Mouse (Mus musculus): ENCODE data around the gene Kcnc1. TPM values are rescaled to one million over a fixed set of nuclear protein-coding genes. Genes with fewer than 3 reads are reported as not detected.
A peak's percentile ranks its signal among the peaks of the same experiment; 100 is the strongest.

The Kcnc1 gene
- 325 and 338 TPM in 2 replicates for polyA plus RNA-seq (2012; rRNA removed)

- peak; percentile 91 to 92 for DNase-seq
- H3K4me1 ChIP-seq (ENCODE audit: control insufficient read depth, insufficient read depth, low read length) = peaks cover 25% of the 10 kb centered on the region
- TF ChIP-seq CTCF (IDR thresholded peaks at IDR 0.05; ENCODE audit: borderline replicate concordance, insufficient read depth, low read depth, low read length) (no peak), POLR2A (IDR thresholded peaks at IDR 0.05; ENCODE audit: borderline replicate concordance, insufficient read depth, low read length) (peak; percentile 81)
- H3K27me3 ChIP-seq (ENCODE audit: control insufficient read depth, insufficient read depth, low read length) = no peaks in the 10 kb centered on the region
- H3K4me3 ChIP-seq (replicated peaks; ENCODE audit: insufficient read depth, low read depth, low read length) = peak within 1 kb of the TSS; percentile 96
- H3K27ac ChIP-seq (ENCODE audit: insufficient read depth, low read length) = peak within 1 kb of the TSS; percentile 99
- WGBS = under 1% methylated on average over 87 of the region's 93 CpGs
These were observed at the start of gene Kcnc1 for GRCm38 (mm10) chr7:46396231-46396927. Gene Kcnc1 (plus strand): TSS chr7:46396497.

GRCm38 (mm10) chr7:46347692-46348091 lies 48.6 kb upstream of the Kcnc1 start:
- no peaks in the 10 kb centered on the region for H3K27me3 ChIP-seq (ENCODE audit: control insufficient read depth, insufficient read depth, low read length)
- H3K4me1 ChIP-seq (ENCODE audit: control insufficient read depth, insufficient read depth, low read length) = peaks cover 7% of the 10 kb centered on the region
- DNase-seq = no peak
- no peak overlapping the region for H3K27ac ChIP-seq (ENCODE audit: insufficient read depth, low read length)
- TF ChIP-seq POLR2A (IDR thresholded peaks at IDR 0.05; ENCODE audit: borderline replicate concordance, insufficient read depth, low read length) = no peak
- no peak for TF ChIP-seq CTCF (IDR thresholded peaks at IDR 0.05; ENCODE audit: borderline replicate concordance, insufficient read depth, low read depth, low read length)
- 78% methylated on average over 4 of the region's 4 CpGs for WGBS
- no peak overlapping the region for H3K4me3 ChIP-seq (replicated peaks; ENCODE audit: insufficient read depth, low read depth, low read length)

GRCm38 (mm10) chr7:46348813-46349212 lies 47.5 kb upstream of the Kcnc1 start:
- TF ChIP-seq POLR2A (IDR thresholded peaks at IDR 0.05; ENCODE audit: borderline replicate concordance, insufficient read depth, low read length) = no peak
- no peak for TF ChIP-seq CTCF (IDR thresholded peaks at IDR 0.05; ENCODE audit: borderline replicate concordance, insufficient read depth, low read depth, low read length)
- Histone ChIP-seq H3K4me3 (replicated peaks; ENCODE audit: insufficient read depth, low read depth, low read length) (no peak overlapping the region), H3K4me1 (ENCODE audit: control insufficient read depth, insufficient read depth, low read length) (peaks cover 7% of the 10 kb centered on the region), H3K27ac (ENCODE audit: insufficient read depth, low read length) (no peak overlapping the region), H3K27me3 (ENCODE audit: control insufficient read depth, insufficient read depth, low read length) (no peaks in the 10 kb centered on the region)
- 16% methylated on average over 31 of the region's 36 CpGs for WGBS
- DNase-seq = no peak

- WGBS = 36% methylated on average over 9 of the region's 9 CpGs
- peaks cover 7% of the 10 kb centered on the region for H3K4me1 ChIP-seq (ENCODE audit: control insufficient read depth, insufficient read depth, low read length)
- no peak for TF ChIP-seq CTCF (IDR thresholded peaks at IDR 0.05; ENCODE audit: borderline replicate concordance, insufficient read depth, low read depth, low read length)
- no peak for TF ChIP-seq POLR2A (IDR thresholded peaks at IDR 0.05; ENCODE audit: borderline replicate concordance, insufficient read depth, low read length)
- no peaks in the 10 kb centered on the region for H3K27me3 ChIP-seq (ENCODE audit: control insufficient read depth, insufficient read depth, low read length)
- no peak overlapping the region for H3K27ac ChIP-seq (ENCODE audit: insufficient read depth, low read length)
- no peak overlapping the region for H3K4me3 ChIP-seq (replicated peaks; ENCODE audit: insufficient read depth, low read depth, low read length)
- peak in 1 of 2 experiments; percentile 7 for DNase-seq
These were observed 46.1 kb upstream of the Kcnc1 start for GRCm38 (mm10) chr7:46350119-46350702.

GRCm38 (mm10) chr7:46352748-46353147 lies 43.5 kb upstream of the Kcnc1 start:
- DNase-seq = no peak
- Histone ChIP-seq H3K27ac (ENCODE audit: insufficient read depth, low read length) (no peak overlapping the region), H3K4me1 (ENCODE audit: control insufficient read depth, insufficient read depth, low read length) (peaks cover 7% of the 10 kb centered on the region), H3K27me3 (ENCODE audit: control insufficient read depth, insufficient read depth, low read length) (no peaks in the 10 kb centered on the region), H3K4me3 (replicated peaks; ENCODE audit: insufficient read depth, low read depth, low read length) (no peak overlapping the region)
- WGBS = 77% methylated on average over 2 of the region's 2 CpGs
- TF ChIP-seq POLR2A (IDR thresholded peaks at IDR 0.05; ENCODE audit: borderline replicate concordance, insufficient read depth, low read length) = no peak
- no peak for TF ChIP-seq CTCF (IDR thresholded peaks at IDR 0.05; ENCODE audit: borderline replicate concordance, insufficient read depth, low read depth, low read length)

GRCm38 (mm10) chr7:46353216-46353615 lies 43.1 kb upstream of the Kcnc1 start:
- TF ChIP-seq CTCF (IDR thresholded peaks at IDR 0.05; ENCODE audit: borderline replicate concordance, insufficient read depth, low read depth, low read length) (no peak), POLR2A (IDR thresholded peaks at IDR 0.05; ENCODE audit: borderline replicate concordance, insufficient read depth, low read length) (no peak)
- 62% methylated on average over 8 of the region's 8 CpGs for WGBS

GRCm38 (mm10) chr7:46353875-46354274 lies 42.4 kb upstream of the Kcnc1 start:
- DNase-seq = no peak
- H3K4me3 ChIP-seq (replicated peaks; ENCODE audit: insufficient read depth, low read depth, low read length) = no peak overlapping the region
- H3K4me1 ChIP-seq (ENCODE audit: control insufficient read depth, insufficient read depth, low read length) = peaks cover 7% of the 10 kb centered on the region
- H3K27ac ChIP-seq (ENCODE audit: insufficient read depth, low read length) = no peak overlapping the region
- 86% methylated on average over 4 of the region's 4 CpGs for WGBS
- TF ChIP-seq CTCF (IDR thresholded peaks at IDR 0.05; ENCODE audit: borderline replicate concordance, insufficient read depth, low read depth, low read length) = no peak
- no peak for TF ChIP-seq POLR2A (IDR thresholded peaks at IDR 0.05; ENCODE audit: borderline replicate concordance, insufficient read depth, low read length)
- no peaks in the 10 kb centered on the region for H3K27me3 ChIP-seq (ENCODE audit: control insufficient read depth, insufficient read depth, low read length)

More at GRCm38 (mm10) chr7:46353216-46353615, 43.1 kb upstream of the Kcnc1 start:
- no peak overlapping the region for H3K27ac ChIP-seq (ENCODE audit: insufficient read depth, low read length)
- no peak for DNase-seq
- H3K27me3 ChIP-seq (ENCODE audit: control insufficient read depth, insufficient read depth, low read length) = no peaks in the 10 kb centered on the region
- H3K4me3 ChIP-seq (replicated peaks; ENCODE audit: insufficient read depth, low read depth, low read length) = no peak overlapping the region
- H3K4me1 ChIP-seq (ENCODE audit: control insufficient read depth, insufficient read depth, low read length) = peaks cover 7% of the 10 kb centered on the region

GRCm38 (mm10) chr7:46361776-46362175 lies 34.5 kb upstream of the Kcnc1 start:
- Histone ChIP-seq H3K27me3 (ENCODE audit: control insufficient read depth, insufficient read depth, low read length) (no peaks in the 10 kb centered on the region), H3K27ac (ENCODE audit: insufficient read depth, low read length) (no peak overlapping the region), H3K4me3 (replicated peaks; ENCODE audit: insufficient read depth, low read depth, low read length) (no peak overlapping the region), H3K4me1 (ENCODE audit: control insufficient read depth, insufficient read depth, low read length) (no peaks in the 10 kb centered on the region)
- TF ChIP-seq CTCF (IDR thresholded peaks at IDR 0.05; ENCODE audit: borderline replicate concordance, insufficient read depth, low read depth, low read length) (no peak), POLR2A (IDR thresholded peaks at IDR 0.05; ENCODE audit: borderline replicate concordance, insufficient read depth, low read length) (no peak)
- no peak for DNase-seq
